Mouse (Mus musculus): Measurements from ENCODE around the gene Spesp1. TPM values are rescaled to one million over a fixed set of nuclear protein-coding genes. Genes with fewer than 3 reads are reported as not detected.

Gene Spesp1
- polyA plus RNA-seq (2012; rRNA removed) = not detected in 2 replicates

DNA sequence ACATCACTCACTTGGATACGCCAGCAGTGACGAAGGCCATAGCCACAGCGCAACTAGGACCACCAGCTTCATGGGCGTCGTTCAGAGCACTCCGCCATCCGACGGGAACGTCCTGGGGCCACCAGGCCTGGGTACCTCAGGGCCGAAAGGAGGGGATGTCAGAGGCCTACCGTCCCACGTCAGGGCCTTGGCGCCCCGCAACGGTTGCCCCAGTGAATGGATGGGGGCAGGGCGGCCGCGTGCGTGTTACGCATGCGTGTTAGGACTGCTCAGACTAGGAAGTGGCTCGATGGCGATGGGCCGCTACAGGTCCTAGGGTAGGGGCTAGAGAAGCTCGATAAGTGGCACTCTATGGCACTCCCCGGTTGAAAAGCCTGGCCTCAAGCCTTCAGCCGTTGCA lies at the start of gene Spesp1:
TSS of gene Spesp1 (minus strand) at position 218 of the 400 bp plus-strand sequence.
- no peak within 1 kb of the TSS for H3K4me3 ChIP-seq (ENCODE audit: low read depth, low read length)
- no peaks in the 10 kb centered on the region for H3K27me3 ChIP-seq (ENCODE audit: control insufficient read depth, insufficient read depth, low read length)
- no peak within 1 kb of the TSS for H3K27ac ChIP-seq (ENCODE audit: insufficient read depth, low read depth, low read length)
- no peak for TF ChIP-seq CTCF (IDR thresholded peaks at IDR 0.05; ENCODE audit: extremely low read depth, insufficient read length, insufficient replicate concordance, low read depth, low read length)
- no peak for TF ChIP-seq POLR2A (IDR thresholded peaks at IDR 0.05; ENCODE audit: low read depth, low read length)
- H3K4me1 ChIP-seq (ENCODE audit: control insufficient read depth, insufficient read depth, insufficient read length, low read length) = no peaks in the 10 kb centered on the region
- H3K36me3 ChIP-seq (ENCODE audit: control insufficient read depth, insufficient read depth, low read length) = no peaks in the 10 kb centered on the region
- WGBS = 82% methylated on average over 27 of the region's 27 CpGs

DNA sequence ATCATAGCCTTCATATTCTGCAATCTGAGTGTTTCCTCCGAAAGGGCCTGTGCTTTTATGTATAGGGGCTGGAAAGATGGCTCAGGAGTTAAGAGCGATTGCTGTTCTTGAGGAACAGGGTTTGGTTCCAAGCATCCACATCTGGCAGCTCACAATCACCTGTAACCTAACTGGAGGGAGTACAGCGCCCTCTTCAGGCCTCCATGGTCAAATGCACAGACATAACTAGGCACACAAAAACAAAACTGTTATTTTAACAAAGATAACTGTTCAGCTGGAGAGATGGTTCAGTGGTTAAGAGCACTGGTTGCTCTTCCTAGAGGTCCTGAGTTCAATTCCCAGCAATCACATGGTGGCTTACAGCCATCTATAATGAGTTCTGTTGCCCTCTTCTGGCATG lies 44.0 kb upstream of the Spesp1 start:
- no peak for TF ChIP-seq POLR2A (IDR thresholded peaks at IDR 0.05; ENCODE audit: low read depth, low read length)
- TF ChIP-seq CTCF (IDR thresholded peaks at IDR 0.05; ENCODE audit: extremely low read depth, insufficient read length, insufficient replicate concordance, low read depth, low read length) = no peak
- Histone ChIP-seq H3K4me3 (ENCODE audit: low read depth, low read length) (no peak overlapping the region), H3K27ac (ENCODE audit: insufficient read depth, low read depth, low read length) (no peak overlapping the region), H3K4me1 (ENCODE audit: control insufficient read depth, insufficient read depth, insufficient read length, low read length) (no peaks in the 10 kb centered on the region), H3K27me3 (ENCODE audit: control insufficient read depth, insufficient read depth, low read length) (no peaks in the 10 kb centered on the region), H3K36me3 (ENCODE audit: control insufficient read depth, insufficient read depth, low read length) (no peaks in the 10 kb centered on the region)
- WGBS = 81% methylated on average over 3 of the region's 3 CpGs

DNA sequence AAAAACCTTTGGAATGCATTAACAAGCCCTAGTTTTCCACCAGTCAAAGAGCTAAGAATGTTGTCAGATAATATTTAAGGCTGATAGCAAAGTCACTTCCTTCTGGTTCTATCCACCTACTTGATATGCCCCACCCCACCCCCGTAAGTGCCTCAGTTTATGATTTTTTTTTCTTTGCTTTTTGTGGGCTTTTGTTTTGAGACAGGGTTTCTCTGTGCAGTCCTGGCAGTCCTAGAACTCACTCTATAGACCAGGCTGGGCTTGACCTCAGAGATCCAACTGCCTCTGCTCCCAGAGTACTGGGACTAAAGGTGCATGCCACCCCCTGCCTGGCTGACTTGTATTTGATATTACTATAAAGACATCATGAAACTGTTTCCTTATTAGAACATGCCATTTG lies 41.8 kb upstream of the Spesp1 start:
- no peak for TF ChIP-seq POLR2A (IDR thresholded peaks at IDR 0.05; ENCODE audit: low read depth, low read length)
- no peak for TF ChIP-seq CTCF (IDR thresholded peaks at IDR 0.05; ENCODE audit: extremely low read depth, insufficient read length, insufficient replicate concordance, low read depth, low read length)
- Histone ChIP-seq H3K36me3 (ENCODE audit: control insufficient read depth, insufficient read depth, low read length) (no peaks in the 10 kb centered on the region), H3K4me3 (ENCODE audit: low read depth, low read length) (no peak overlapping the region), H3K27me3 (ENCODE audit: control insufficient read depth, insufficient read depth, low read length) (no peaks in the 10 kb centered on the region), H3K27ac (ENCODE audit: insufficient read depth, low read depth, low read length) (no peak overlapping the region), H3K4me1 (ENCODE audit: control insufficient read depth, insufficient read depth, insufficient read length, low read length) (no peaks in the 10 kb centered on the region)
- WGBS = 33% methylated on average over 1 of the region's 1 CpGs

DNA sequence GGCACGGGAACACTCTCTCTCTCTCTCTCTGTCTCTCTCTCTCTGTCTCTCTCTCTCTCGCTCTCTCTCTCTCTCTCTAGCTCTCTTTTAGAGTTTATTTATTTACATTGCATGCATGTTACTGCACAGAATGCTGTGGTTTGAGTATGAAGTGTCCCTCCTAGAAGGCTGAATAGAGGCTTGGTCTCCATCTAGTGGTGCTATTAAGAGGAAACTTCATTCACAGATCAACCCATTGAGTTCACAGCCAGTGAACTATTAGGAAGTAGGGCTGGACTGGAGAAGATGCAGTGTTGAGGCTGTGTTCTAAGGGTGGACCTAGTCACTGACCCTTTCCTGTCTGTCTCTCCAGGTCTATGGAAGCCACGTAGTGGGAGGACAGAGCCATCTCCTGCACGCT lies 36.7 kb upstream of the Spesp1 start:
- H3K27me3 ChIP-seq (ENCODE audit: control insufficient read depth, insufficient read depth, low read length) = no peaks in the 10 kb centered on the region
- no peak overlapping the region for H3K4me3 ChIP-seq (ENCODE audit: low read depth, low read length)
- H3K4me1 ChIP-seq (ENCODE audit: control insufficient read depth, insufficient read depth, insufficient read length, low read length) = no peaks in the 10 kb centered on the region
- H3K36me3 ChIP-seq (ENCODE audit: control insufficient read depth, insufficient read depth, low read length) = no peaks in the 10 kb centered on the region
- no peak overlapping the region for H3K27ac ChIP-seq (ENCODE audit: insufficient read depth, low read depth, low read length)
- 59% methylated on average over 4 of the region's 4 CpGs for WGBS
- TF ChIP-seq POLR2A (IDR thresholded peaks at IDR 0.05; ENCODE audit: low read depth, low read length) (no peak), CTCF (IDR thresholded peaks at IDR 0.05; ENCODE audit: extremely low read depth, insufficient read length, insufficient replicate concordance, low read depth, low read length) (no peak)

DNA sequence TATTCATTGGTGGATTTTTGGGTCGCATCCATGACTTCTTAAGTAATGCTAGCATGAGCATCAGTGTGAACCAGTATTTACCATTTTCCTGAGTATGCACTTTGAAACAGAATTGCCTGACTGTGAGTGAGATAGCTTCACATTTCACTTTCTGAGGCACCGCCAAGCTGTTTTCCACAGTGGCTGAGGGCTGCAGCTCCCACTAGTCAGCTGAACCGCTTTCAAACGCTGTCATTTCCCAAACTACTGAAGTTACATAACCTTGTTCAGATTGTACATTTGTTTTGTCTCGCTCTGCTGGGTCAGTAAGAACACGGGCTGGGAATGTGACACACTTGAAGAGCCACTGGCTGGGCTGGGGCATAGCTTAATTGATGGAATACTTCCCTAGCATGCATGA lies 33.5 kb upstream of the Spesp1 start:
- H3K36me3 ChIP-seq (ENCODE audit: control insufficient read depth, insufficient read depth, low read length) = no peaks in the 10 kb centered on the region
- TF ChIP-seq CTCF (IDR thresholded peaks at IDR 0.05; ENCODE audit: extremely low read depth, insufficient read length, insufficient replicate concordance, low read depth, low read length) = no peak
- no peak for TF ChIP-seq POLR2A (IDR thresholded peaks at IDR 0.05; ENCODE audit: low read depth, low read length)
- 84% methylated on average over 6 of the region's 6 CpGs for whole genome bisulfite sequencing
- no peaks in the 10 kb centered on the region for H3K27me3 ChIP-seq (ENCODE audit: control insufficient read depth, insufficient read depth, low read length)
- no peak overlapping the region for H3K4me3 ChIP-seq (ENCODE audit: low read depth, low read length)
- H3K27ac ChIP-seq (ENCODE audit: insufficient read depth, low read depth, low read length) = no peak overlapping the region
- no peaks in the 10 kb centered on the region for H3K4me1 ChIP-seq (ENCODE audit: control insufficient read depth, insufficient read depth, insufficient read length, low read length)

DNA sequence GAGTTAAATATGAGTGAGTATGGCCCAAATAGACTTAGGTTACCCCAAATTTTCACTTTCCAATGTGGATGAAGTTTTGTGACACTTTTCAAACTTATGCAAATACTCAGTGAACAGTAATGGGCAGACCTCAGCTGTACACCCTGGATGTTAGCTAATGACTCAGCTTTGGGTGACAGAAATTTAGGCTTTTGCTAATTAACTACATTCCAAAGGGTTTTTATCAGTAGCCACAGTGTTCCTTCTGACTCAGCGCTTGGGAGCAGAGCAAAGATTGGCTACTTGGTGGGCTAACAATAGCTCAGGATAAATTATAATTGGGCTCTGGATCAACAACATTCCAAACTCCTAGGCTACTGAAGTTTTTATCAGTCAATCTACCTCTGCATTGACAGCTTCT lies 14.9 kb upstream of the Spesp1 start:
- no peaks in the 10 kb centered on the region for H3K4me1 ChIP-seq (ENCODE audit: control insufficient read depth, insufficient read depth, insufficient read length, low read length)
- 67% methylated on average over 1 of the region's 1 CpGs for WGBS
- no peak overlapping the region for H3K27ac ChIP-seq (ENCODE audit: insufficient read depth, low read depth, low read length)
- TF ChIP-seq CTCF (IDR thresholded peaks at IDR 0.05; ENCODE audit: extremely low read depth, insufficient read length, insufficient replicate concordance, low read depth, low read length) = no peak
- no peak for TF ChIP-seq POLR2A (IDR thresholded peaks at IDR 0.05; ENCODE audit: low read depth, low read length)
- H3K4me3 ChIP-seq (ENCODE audit: low read depth, low read length) = no peak overlapping the region
- no peaks in the 10 kb centered on the region for H3K36me3 ChIP-seq (ENCODE audit: control insufficient read depth, insufficient read depth, low read length)
- 0 out of 2 replicates have a peak, but pooled peaks cover 2% of the 10 kb centered on the region for H3K27me3 ChIP-seq (ENCODE audit: control insufficient read depth, insufficient read depth, low read length)

DNA sequence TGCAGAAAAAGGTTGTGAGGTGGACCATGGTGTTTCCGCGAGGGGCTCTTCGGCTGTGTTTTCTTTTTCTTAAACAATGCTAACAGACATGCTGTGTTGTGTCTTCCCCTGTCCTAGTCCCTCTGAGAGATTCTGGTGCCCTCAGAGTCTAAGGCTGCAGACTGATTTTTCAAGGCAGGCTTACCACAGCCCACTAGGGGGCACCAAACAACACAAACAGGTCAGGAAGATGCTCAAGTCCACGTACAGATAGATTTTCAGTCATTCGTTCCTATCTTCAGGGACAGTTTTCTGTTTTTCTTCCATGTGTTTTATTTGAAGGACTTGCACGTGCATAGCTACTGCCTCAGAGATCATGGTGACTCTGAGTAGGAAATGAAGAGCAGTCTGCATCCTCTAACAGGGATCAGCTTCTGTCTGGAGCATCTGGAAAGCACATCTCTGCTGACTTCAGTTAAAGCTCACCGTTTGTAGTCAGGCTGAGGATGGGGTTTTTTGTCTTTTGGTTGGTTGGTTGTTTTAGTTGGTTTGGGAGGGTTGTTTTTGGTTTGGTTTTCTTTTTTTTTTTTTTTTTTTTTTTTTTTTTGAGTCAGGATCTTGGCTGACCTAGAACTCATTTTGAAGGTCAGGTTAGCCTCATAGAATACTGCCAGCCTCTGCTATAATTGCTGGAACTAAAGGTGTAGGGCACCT lies 13.1 kb upstream of the Spesp1 start:
- 24% methylated on average over 7 of the region's 7 CpGs for WGBS
- Histone ChIP-seq H3K27ac (ENCODE audit: insufficient read depth, low read depth, low read length) (no peak overlapping the region), H3K4me1 (ENCODE audit: control insufficient read depth, insufficient read depth, insufficient read length, low read length) (no peaks in the 10 kb centered on the region), H3K27me3 (ENCODE audit: control insufficient read depth, insufficient read depth, low read length) (0 out of 2 replicates have a peak, but pooled peaks cover 2% of the 10 kb centered on the region), H3K4me3 (ENCODE audit: low read depth, low read length) (no peak overlapping the region), H3K36me3 (ENCODE audit: control insufficient read depth, insufficient read depth, low read length) (no peaks in the 10 kb centered on the region)
- no peak for TF ChIP-seq POLR2A (IDR thresholded peaks at IDR 0.05; ENCODE audit: low read depth, low read length)
- TF ChIP-seq CTCF (IDR thresholded peaks at IDR 0.05; ENCODE audit: extremely low read depth, insufficient read length, insufficient replicate concordance, low read depth, low read length) = peak; percentile 68; the same call in 1 of the 2 replicates
